Mouse (Mus musculus): ENCODE data around the gene Il17f. TPM values are rescaled to one million over a fixed set of nuclear protein-coding genes. Genes with fewer than 3 reads are reported as not detected.
"Not testable (repeated sequence)": the region's sequence is repeated elsewhere in the genome, so short reads cannot be mapped to it uniquely, and the experiment has no call there.

Gene Il17f
- total and polyA plus RNA-seq, 2 experiments from 2014 or later = not detected

DNA sequence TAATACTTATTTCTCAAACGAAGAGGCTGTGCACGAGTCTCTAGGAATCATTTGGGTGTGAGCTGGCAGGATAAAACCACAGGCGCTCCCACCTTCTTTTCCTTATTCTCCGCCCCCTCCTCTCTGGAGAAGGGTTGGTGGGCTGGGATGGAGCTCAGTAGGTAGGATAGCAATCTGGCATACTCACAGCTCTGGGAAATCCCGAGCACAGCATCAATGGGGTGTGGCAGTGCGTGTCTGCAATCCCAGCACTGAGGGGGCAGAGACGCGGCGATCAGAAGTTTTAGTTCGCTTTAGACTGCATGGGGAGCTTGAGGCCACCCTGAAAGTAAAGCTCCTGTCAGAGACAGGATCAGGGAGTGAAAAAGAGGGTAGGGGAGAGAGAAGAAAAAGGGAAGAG, 2.0 kb downstream of the Il17f start:
- no peaks in the 10 kb centered on the region for H3K4me1 ChIP-seq (ENCODE audit: insufficient read depth)
- TF ChIP-seq CTCF (IDR thresholded peaks at IDR 0.05; ENCODE audit: low read depth) = no peak
- H3K27me3 ChIP-seq (ENCODE audit: insufficient read depth, low read length) = no peaks in the 10 kb centered on the region
- H3K4me2 ChIP-seq (ENCODE audit: low read depth) = no peak overlapping the region
- H3K9ac ChIP-seq = no peak overlapping the region
- H3K27ac ChIP-seq (ENCODE audit: low read depth, low read length) = no peak overlapping the region
- H3K9me3 ChIP-seq (ENCODE audit: low read length) = no peaks in the 10 kb centered on the region
- H3K36me3 ChIP-seq (ENCODE audit: insufficient read depth) = no peaks in the 10 kb centered on the region
- no peak overlapping the region for H3K4me3 ChIP-seq (ENCODE audit: low read depth, low read length)
- ATAC-seq (no peak), DNase-seq (no peak)
- WGBS = 39% methylated on average over 10 of the region's 10 CpGs

DNA sequence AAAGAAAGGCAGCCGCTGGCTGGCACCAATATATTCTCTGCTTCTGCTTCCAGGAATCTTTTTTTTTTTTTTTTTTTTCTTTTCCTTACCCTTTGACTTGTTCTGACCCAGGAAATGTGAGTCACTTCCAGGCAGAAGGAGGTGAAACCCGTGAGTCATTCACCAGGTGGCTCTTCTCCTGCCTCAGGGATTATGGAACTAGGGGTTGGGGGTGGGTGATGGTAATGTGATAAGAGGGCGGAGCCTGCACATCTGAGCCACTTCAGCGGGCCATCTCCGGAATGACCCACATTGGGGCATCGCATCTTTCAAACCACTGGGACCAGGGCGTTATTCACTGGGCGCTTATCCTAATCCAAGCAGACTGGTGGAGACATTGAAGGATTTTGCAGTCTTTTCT, 3.4 kb downstream of the Il17f start:
- Histone ChIP-seq H3K36me3 (ENCODE audit: insufficient read depth) (no peaks in the 10 kb centered on the region), H3K4me2 (ENCODE audit: low read depth) (no peak overlapping the region), H3K9ac (no peak overlapping the region), H3K4me1 (ENCODE audit: insufficient read depth) (no peaks in the 10 kb centered on the region), H3K4me3 (ENCODE audit: low read depth, low read length) (no peak overlapping the region), H3K9me3 (ENCODE audit: low read length) (no peaks in the 10 kb centered on the region), H3K27ac (ENCODE audit: low read depth, low read length) (no peak overlapping the region), H3K27me3 (ENCODE audit: insufficient read depth, low read length) (no peaks in the 10 kb centered on the region)
- ATAC-seq (no peak), DNase-seq (no peak)
- whole genome bisulfite sequencing = 57% methylated on average over 8 of the region's 8 CpGs
- TF ChIP-seq CTCF (IDR thresholded peaks at IDR 0.05; ENCODE audit: low read depth) = no peak

DNA sequence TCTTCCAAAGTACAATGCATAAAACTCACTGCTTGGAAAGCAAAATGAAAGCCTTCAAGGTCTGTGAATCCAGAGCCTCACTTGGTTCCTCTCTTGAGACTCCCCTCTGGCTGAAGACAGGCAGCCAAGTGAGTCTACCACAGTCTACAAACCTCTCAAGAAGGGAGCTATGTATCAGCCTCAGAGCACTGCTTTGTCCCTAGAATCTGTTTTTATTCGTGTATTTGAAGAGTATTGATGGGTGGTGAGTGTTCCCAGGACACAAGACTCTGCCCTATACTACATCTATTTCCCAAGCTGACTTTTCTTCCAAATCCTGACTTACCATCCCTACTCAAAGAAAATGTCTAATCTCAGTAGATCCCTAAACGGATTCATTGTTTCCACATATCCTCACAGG, 12.1 kb downstream of the Il17f start:
- 78% methylated on average over 2 of the region's 2 CpGs for WGBS
- no peak for ATAC-seq
- no peak overlapping the region for H3K27ac ChIP-seq (ENCODE audit: low read depth, low read length)

DNA sequence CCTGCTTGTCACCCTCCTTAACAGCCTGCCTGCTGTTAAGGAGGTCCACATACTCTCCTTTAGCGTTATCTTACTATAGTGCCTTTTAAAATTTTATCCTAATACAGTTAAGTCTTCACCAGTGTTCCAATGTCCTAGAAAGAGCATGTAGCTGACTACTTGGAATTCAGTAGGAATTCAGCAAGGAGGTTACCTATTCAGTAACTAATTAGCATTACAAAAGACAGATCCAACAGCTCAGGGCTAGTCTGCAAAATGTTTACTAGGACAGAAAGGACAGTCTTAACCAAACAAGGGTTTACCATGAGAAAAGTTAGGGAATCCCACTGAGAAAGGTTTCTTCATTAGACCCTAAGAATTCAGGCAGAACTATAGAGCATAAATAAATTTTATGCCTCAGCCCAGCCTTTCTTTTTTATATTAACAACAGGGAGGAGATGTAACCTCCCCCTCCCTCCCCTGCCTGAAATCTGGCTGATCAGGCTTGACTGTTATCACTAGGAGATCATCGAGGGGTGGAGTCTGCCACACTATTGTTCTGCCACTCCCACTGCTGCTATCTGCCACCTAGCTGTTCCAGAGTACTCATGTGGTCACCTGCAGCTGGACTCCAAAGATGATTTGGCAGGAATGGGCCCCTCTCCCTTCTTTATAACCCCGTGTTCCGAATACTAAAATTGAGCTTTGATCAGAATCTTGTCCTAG, 16.2 kb downstream of the Il17f start:
- ATAC-seq; H3K4me3 ChIP-seq (ENCODE audit: low read depth, low read length); H3K9ac ChIP-seq; H3K27ac ChIP-seq (ENCODE audit: low read depth, low read length); H3K4me1 ChIP-seq (ENCODE audit: insufficient read depth); DNase-seq; H3K4me2 ChIP-seq (ENCODE audit: low read depth); H3K27me3 ChIP-seq (ENCODE audit: insufficient read depth, low read length); H3K36me3 ChIP-seq (ENCODE audit: insufficient read depth); H3K9me3 ChIP-seq (ENCODE audit: low read length): not testable (repeated sequence)
- WGBS = 81% methylated on average over 4 of the region's 4 CpGs

More for the DNA sequence above, 12.1 kb downstream of the Il17f start:
- H3K9me3 ChIP-seq (ENCODE audit: low read length) = no peaks in the 10 kb centered on the region
- no peak overlapping the region for H3K4me2 ChIP-seq (ENCODE audit: low read depth)
- no peaks in the 10 kb centered on the region for H3K4me1 ChIP-seq (ENCODE audit: insufficient read depth)
- no peak for DNase-seq
- H3K27me3 ChIP-seq (ENCODE audit: insufficient read depth, low read length) = no peaks in the 10 kb centered on the region
- no peak overlapping the region for H3K4me3 ChIP-seq (ENCODE audit: low read depth, low read length)
- no peak for TF ChIP-seq CTCF (IDR thresholded peaks at IDR 0.05; ENCODE audit: low read depth)
- no peaks in the 10 kb centered on the region for H3K36me3 ChIP-seq (ENCODE audit: insufficient read depth)
- no peak overlapping the region for H3K9ac ChIP-seq

DNA sequence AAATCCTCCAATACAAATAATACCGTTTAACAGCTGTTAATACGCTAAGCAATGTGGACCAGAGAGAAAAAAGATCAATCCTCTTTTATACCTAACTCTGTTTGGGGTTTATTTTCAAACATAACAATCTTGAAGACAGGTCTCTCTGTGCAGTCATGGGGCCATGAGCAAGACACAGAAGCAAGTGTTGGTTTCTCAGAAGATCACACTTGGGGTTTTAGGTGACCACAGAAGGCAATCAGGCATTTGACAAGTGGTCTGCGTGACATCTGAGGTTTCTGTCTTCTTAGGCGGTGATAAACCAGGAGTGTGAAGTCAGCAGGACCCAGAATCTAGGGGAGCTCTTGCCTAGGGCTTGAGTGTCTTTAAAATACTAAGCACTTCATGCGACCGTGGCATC, 23.9 kb downstream of the Il17f start:
- no peak for TF ChIP-seq CTCF (IDR thresholded peaks at IDR 0.05; ENCODE audit: low read depth)
- no peaks in the 10 kb centered on the region for H3K36me3 ChIP-seq (ENCODE audit: insufficient read depth)
- H3K4me2 ChIP-seq (ENCODE audit: low read depth) = no peak overlapping the region
- ATAC-seq (no peak), DNase-seq (no peak)
- H3K27me3 ChIP-seq (ENCODE audit: insufficient read depth, low read length) = no peaks in the 10 kb centered on the region
- H3K9ac ChIP-seq = no peak overlapping the region
- no peaks in the 10 kb centered on the region for H3K9me3 ChIP-seq (ENCODE audit: low read length)
- 92% methylated on average over 6 of the region's 6 CpGs for WGBS
- H3K4me3 ChIP-seq (ENCODE audit: low read depth, low read length) = no peak overlapping the region
- no peak overlapping the region for H3K27ac ChIP-seq (ENCODE audit: low read depth, low read length)
- no peaks in the 10 kb centered on the region for H3K4me1 ChIP-seq (ENCODE audit: insufficient read depth)

DNA sequence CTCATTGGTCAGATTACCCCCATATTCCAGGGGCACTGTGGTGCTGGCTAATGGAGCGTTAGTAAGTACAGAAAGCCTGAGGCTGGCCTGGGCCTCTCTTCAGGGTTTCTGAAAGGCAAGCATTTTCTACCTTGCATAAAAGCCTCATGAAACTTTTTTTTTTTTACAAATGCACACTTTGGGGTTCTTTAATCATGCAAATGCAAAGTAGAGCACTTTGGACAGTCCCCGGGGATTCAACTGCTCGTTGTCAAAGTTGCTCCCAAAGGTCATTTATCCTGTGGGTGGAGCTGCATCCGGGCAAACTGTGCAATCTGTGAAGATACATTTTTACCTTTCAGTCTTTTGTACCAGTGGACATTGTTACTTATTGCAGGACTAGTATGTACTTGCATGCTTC, 29.0 kb downstream of the Il17f start:
- 24% methylated on average over 4 of the region's 4 CpGs for WGBS
- Histone ChIP-seq H3K4me3 (ENCODE audit: low read depth, low read length) (no peak overlapping the region), H3K27me3 (ENCODE audit: insufficient read depth, low read length) (no peaks in the 10 kb centered on the region), H3K9me3 (ENCODE audit: low read length) (no peaks in the 10 kb centered on the region), H3K4me1 (ENCODE audit: insufficient read depth) (no peaks in the 10 kb centered on the region), H3K36me3 (ENCODE audit: insufficient read depth) (no peaks in the 10 kb centered on the region), H3K27ac (ENCODE audit: low read depth, low read length) (no peak overlapping the region), H3K9ac (no peak overlapping the region), H3K4me2 (ENCODE audit: low read depth) (no peak overlapping the region)
- TF ChIP-seq CTCF (IDR thresholded peaks at IDR 0.05; ENCODE audit: low read depth) = no peak
- ATAC-seq (no peak), DNase-seq (no peak)

DNA sequence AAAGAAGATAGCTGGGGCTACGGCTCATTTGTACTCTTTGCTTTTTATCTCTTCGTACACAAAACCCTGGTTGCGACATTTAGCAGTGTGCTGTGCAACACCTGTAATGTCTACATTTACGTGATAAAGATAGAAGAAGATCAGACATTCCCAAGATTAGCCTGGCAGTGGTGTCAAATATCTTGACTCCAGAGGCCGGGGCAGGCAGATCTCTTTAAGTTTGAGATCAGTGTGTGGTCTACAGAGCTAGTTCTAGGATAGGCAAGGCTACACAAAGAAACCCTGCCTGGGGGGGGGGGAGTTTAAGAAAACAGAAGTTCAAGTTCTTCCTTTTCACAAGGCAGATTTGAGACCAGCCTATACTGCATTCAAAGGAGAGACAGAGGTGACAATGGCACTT, 30.1 kb downstream of the Il17f start:
- WGBS = 91% methylated on average over 5 of the region's 5 CpGs
- Histone ChIP-seq H3K4me3 (ENCODE audit: low read depth, low read length) (no peak overlapping the region), H3K9ac (no peak overlapping the region), H3K4me1 (ENCODE audit: insufficient read depth) (no peaks in the 10 kb centered on the region), H3K27me3 (ENCODE audit: insufficient read depth, low read length) (no peaks in the 10 kb centered on the region), H3K36me3 (ENCODE audit: insufficient read depth) (no peaks in the 10 kb centered on the region), H3K27ac (ENCODE audit: low read depth, low read length) (no peak overlapping the region), H3K9me3 (ENCODE audit: low read length) (no peaks in the 10 kb centered on the region), H3K4me2 (ENCODE audit: low read depth) (no peak overlapping the region)
- TF ChIP-seq CTCF (IDR thresholded peaks at IDR 0.05; ENCODE audit: low read depth) = no peak
- ATAC-seq (no peak), DNase-seq (no peak)
